Mouse (Mus musculus): ENCODE data around the gene 1700023F06Rik. TPM values are rescaled to one million over a fixed set of nuclear protein-coding genes. Genes with fewer than 3 reads are reported as not detected.

Gene 1700023F06Rik
- polyA plus RNA-seq, 1 experiment = 0.51 TPM

DNA sequence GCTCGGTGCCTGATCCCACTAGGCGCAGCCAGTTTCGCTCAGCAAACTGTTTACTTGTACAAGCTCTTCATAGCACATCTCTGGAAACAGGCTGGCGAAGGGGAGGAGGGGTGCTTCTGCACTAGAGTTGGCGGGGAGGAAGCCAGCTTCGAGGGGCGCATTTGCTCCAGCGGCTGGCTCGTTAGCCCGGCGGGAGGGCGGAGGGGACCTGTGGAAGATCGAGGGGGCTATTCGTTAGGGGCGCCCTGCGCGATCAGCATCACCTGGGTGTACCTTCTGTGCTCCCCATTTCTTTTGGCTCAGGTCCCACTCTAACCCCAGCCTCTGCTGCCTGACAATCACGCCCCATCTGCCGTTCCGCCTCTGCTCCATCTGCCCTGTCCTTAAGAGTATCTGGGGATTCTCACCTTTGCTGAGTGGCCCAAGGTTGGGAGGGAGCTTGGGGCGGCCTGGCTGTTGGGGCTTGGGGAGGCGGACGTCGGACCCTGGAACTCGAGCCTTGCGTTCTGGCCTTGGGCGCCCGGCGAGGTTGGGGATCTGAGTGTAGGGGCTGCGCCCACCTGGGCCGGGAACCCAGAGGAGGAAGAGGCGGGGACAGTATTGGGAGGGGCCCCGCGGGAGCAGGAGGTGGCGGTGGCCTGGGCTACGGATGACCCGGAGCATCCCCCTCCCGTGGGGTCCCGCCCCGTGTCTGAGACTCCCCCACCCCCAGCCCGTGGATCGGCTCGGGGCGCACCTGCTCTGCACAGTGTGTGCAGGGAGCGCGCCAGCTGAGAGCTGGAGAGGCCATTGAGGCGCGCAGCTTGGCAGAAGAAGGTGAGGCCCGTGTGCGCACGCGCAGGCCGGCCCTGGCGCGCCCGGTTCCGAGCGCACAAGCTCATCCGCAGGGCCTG lies 9.2 kb downstream of the 1700023F06Rik start:
- Histone ChIP-seq H3K27me3 (ENCODE audit: control insufficient read depth, insufficient read depth, low read length) (peaks cover 15% of the 10 kb centered on the region), H3K36me3 (ENCODE audit: control insufficient read depth, insufficient read depth, low read length) (no peaks in the 10 kb centered on the region), H3K27ac (ENCODE audit: insufficient read depth, low read depth, low read length) (no peak overlapping the region), H3K4me3 (ENCODE audit: low read depth, low read length) (peak overlapping the region; percentile 45), H3K4me1 (ENCODE audit: control insufficient read depth, insufficient read depth, insufficient read length, low read length) (peaks cover 3% of the 10 kb centered on the region)
- no peak for TF ChIP-seq CTCF (IDR thresholded peaks at IDR 0.05; ENCODE audit: extremely low read depth, insufficient read length, insufficient replicate concordance, low read depth, low read length)
- no peak for TF ChIP-seq POLR2A (IDR thresholded peaks at IDR 0.05; ENCODE audit: low read depth, low read length)
- 20% methylated on average over 59 of the region's 59 CpGs for WGBS

GRCm38 (mm10) chr11:103198339-103198738 lies 10.0 kb downstream of the 1700023F06Rik start:
- Histone ChIP-seq H3K36me3 (ENCODE audit: control insufficient read depth, insufficient read depth, low read length) (no peaks in the 10 kb centered on the region), H3K27ac (ENCODE audit: insufficient read depth, low read depth, low read length) (no peak overlapping the region), H3K27me3 (ENCODE audit: control insufficient read depth, insufficient read depth, low read length) (peaks cover 15% of the 10 kb centered on the region), H3K4me3 (ENCODE audit: low read depth, low read length) (no peak overlapping the region), H3K4me1 (ENCODE audit: control insufficient read depth, insufficient read depth, insufficient read length, low read length) (peaks cover 3% of the 10 kb centered on the region)
- 24% methylated on average over 16 of the region's 16 CpGs for WGBS
- TF ChIP-seq CTCF (IDR thresholded peaks at IDR 0.05; ENCODE audit: extremely low read depth, insufficient read length, insufficient replicate concordance, low read depth, low read length) = no peak
- TF ChIP-seq POLR2A (IDR thresholded peaks at IDR 0.05; ENCODE audit: low read depth, low read length) = no peak

DNA sequence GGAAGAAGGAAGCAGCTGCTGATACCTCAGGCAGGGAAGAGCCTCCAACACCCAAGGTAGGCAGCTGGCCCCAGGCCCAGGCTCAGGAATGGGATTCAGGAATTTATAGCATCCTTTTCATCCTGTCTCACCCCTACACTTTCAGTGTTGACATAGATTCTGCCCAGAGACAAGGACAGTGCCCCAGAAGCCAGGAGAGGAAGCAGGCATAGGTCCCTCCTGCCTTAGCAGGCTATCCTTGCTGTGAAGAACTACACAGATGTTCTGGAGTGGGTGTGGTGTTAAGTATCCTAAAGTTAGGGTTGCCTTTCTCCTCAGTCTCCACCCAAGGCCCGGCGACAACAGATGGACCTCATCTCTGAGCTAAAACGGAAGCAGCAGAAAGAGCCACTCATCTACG lies 11.0 kb downstream of the 1700023F06Rik start:
- TF ChIP-seq CTCF (IDR thresholded peaks at IDR 0.05; ENCODE audit: extremely low read depth, insufficient read length, insufficient replicate concordance, low read depth, low read length) (no peak), POLR2A (IDR thresholded peaks at IDR 0.05; ENCODE audit: low read depth, low read length) (no peak)
- no peaks in the 10 kb centered on the region for H3K36me3 ChIP-seq (ENCODE audit: control insufficient read depth, insufficient read depth, low read length)
- peaks cover 18% of the 10 kb centered on the region for H3K27me3 ChIP-seq (ENCODE audit: control insufficient read depth, insufficient read depth, low read length)
- WGBS = 67% methylated on average over 4 of the region's 4 CpGs
- no peak overlapping the region for H3K27ac ChIP-seq (ENCODE audit: insufficient read depth, low read depth, low read length)
- H3K4me1 ChIP-seq (ENCODE audit: control insufficient read depth, insufficient read depth, insufficient read length, low read length) = peaks cover 3% of the 10 kb centered on the region
- H3K4me3 ChIP-seq (ENCODE audit: low read depth, low read length) = no peak overlapping the region

- TF ChIP-seq POLR2A (IDR thresholded peaks at IDR 0.05; ENCODE audit: low read depth, low read length) (no peak), CTCF (IDR thresholded peaks at IDR 0.05; ENCODE audit: extremely low read depth, insufficient read length, insufficient replicate concordance, low read depth, low read length) (no peak)
- H3K36me3 ChIP-seq (ENCODE audit: control insufficient read depth, insufficient read depth, low read length) = no peaks in the 10 kb centered on the region
Observed at GRCm38 (mm10) chr11:103195656-103196055, 12.7 kb downstream of the 1700023F06Rik start.

DNA sequence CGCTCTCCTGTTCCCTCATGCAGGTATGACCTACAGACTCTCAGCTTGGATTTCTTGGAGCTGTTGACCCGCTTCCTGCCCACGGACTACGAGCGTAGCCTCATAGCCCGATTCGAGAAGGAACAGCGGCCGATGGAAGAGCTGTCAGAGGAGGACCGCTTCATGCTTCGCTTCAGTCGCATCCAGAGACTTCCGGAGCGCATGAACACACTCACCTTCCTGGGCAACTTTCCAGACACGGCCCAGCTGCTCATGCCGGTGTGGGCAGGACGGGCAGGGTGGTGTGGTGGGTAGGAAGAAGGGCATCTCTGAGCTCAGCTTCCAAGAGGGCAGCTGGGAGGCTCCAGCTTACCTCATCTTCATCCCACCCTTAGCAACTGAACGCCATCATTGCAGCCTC lies 13.1 kb downstream of the 1700023F06Rik start:
- TF ChIP-seq POLR2A (IDR thresholded peaks at IDR 0.05; ENCODE audit: low read depth, low read length) = no peak
- TF ChIP-seq CTCF (IDR thresholded peaks at IDR 0.05; ENCODE audit: extremely low read depth, insufficient read length, insufficient replicate concordance, low read depth, low read length) = no peak
- WGBS = 55% methylated on average over 18 of the region's 18 CpGs
- Histone ChIP-seq H3K27me3 (ENCODE audit: control insufficient read depth, insufficient read depth, low read length) (peaks cover 18% of the 10 kb centered on the region), H3K27ac (ENCODE audit: insufficient read depth, low read depth, low read length) (no peak overlapping the region), H3K4me1 (ENCODE audit: control insufficient read depth, insufficient read depth, insufficient read length, low read length) (peaks cover 3% of the 10 kb centered on the region), H3K36me3 (ENCODE audit: control insufficient read depth, insufficient read depth, low read length) (no peaks in the 10 kb centered on the region), H3K4me3 (ENCODE audit: low read depth, low read length) (no peak overlapping the region)

More at GRCm38 (mm10) chr11:103195656-103196055, 12.7 kb downstream of the 1700023F06Rik start:
- no peak overlapping the region for H3K4me3 ChIP-seq (ENCODE audit: low read depth, low read length)
- no peak overlapping the region for H3K27ac ChIP-seq (ENCODE audit: insufficient read depth, low read depth, low read length)
- peaks cover 3% of the 10 kb centered on the region for H3K4me1 ChIP-seq (ENCODE audit: control insufficient read depth, insufficient read depth, insufficient read length, low read length)
- H3K27me3 ChIP-seq (ENCODE audit: control insufficient read depth, insufficient read depth, low read length) = peaks cover 18% of the 10 kb centered on the region
- WGBS = 78% methylated on average over 5 of the region's 5 CpGs

GRCm38 (mm10) chr11:103193825-103194168 lies 14.6 kb downstream of the 1700023F06Rik start:
- TF ChIP-seq POLR2A (IDR thresholded peaks at IDR 0.05; ENCODE audit: low read depth, low read length) (no peak), CTCF (IDR thresholded peaks at IDR 0.05; ENCODE audit: extremely low read depth, insufficient read length, insufficient replicate concordance, low read depth, low read length) (no peak)
- H3K4me1 ChIP-seq (ENCODE audit: control insufficient read depth, insufficient read depth, insufficient read length, low read length) = no peaks in the 10 kb centered on the region; the same call in 1 of the 2 replicates
- H3K4me3 ChIP-seq (ENCODE audit: low read depth, low read length) = no peak overlapping the region
- WGBS = 73% methylated on average over 9 of the region's 9 CpGs
- no peak overlapping the region for H3K27ac ChIP-seq (ENCODE audit: insufficient read depth, low read depth, low read length)
- peaks cover 11% of the 10 kb centered on the region; the same call in 1 of the 2 replicates for H3K27me3 ChIP-seq (ENCODE audit: control insufficient read depth, insufficient read depth, low read length)
- H3K36me3 ChIP-seq (ENCODE audit: control insufficient read depth, insufficient read depth, low read length) = no peaks in the 10 kb centered on the region
